ENCODE assay signal across 12 mouse cellular contexts in genomic region chr1:62799427-62799826, GRCm38 (mm10).
"Had no signal": no experiment of that assay in that cellular context is flagged by ENCODE, and none has a peak within 500 bp of the region (broad histone marks: within the 10 kb centered on the region; RNA-seq: fewer than 3 reads in every experiment).

No protein-coding gene starts in this region.

- H3K4me2 ChIP-seq: limb, embryonic 12.5 days; neural tube, embryonic 15.5 days had no signal

- H3K9me3 ChIP-seq: limb, embryonic 12.5 days; liver, embryonic 13.5 days; midbrain, embryonic 10.5 days; neural tube, embryonic 15.5 days had no signal

- H3K4me3 ChIP-seq: limb, embryonic 12.5 days; liver, embryonic 13.5 days; midbrain, embryonic 10.5 days; myocyte; neural tube, embryonic 15.5 days had no signal

- ATAC-seq: intestine, embryonic 16.5 days had no signal

- DNase-seq: kidney, adult 8-10 months; kidney, postnatal 25 days; liver, embryonic 13.5 days; midbrain, embryonic 14.5 days; right cerebral cortex, adult 18-20 months; right cerebral cortex, postnatal 25 days; thymus, postnatal 36 days had no signal

- H3K27ac ChIP-seq: midbrain, embryonic 10.5 days; neural tube, embryonic 15.5 days had no signal

- H3K36me3 ChIP-seq: liver, embryonic 13.5 days; midbrain, embryonic 10.5 days; neural tube, embryonic 15.5 days had no signal

- H3K27me3 ChIP-seq: limb, embryonic 12.5 days; neural tube, embryonic 15.5 days had no signal

- H3K9ac ChIP-seq: limb, embryonic 12.5 days; liver, embryonic 13.5 days; neural tube, embryonic 15.5 days had no signal
